Mouse (Mus musculus): ENCODE data around the gene Nudt17.

GRCm38 (mm10) chr3:96715854-96716253, 7.5 kb upstream of the Nudt17 start:
- no peak for TF ChIP-seq CTCF (IDR thresholded peaks at IDR 0.05; ENCODE audit: extremely low read depth, insufficient read depth, insufficient read length, insufficient replicate concordance)
- no peak for TF ChIP-seq POLR2A (IDR thresholded peaks at IDR 0.05; ENCODE audit: low read depth, low read length)
